24 mouse cellular contexts compared by ENCODE assay signal in genomic region chr5:146647628-146648380, GRCm38 (mm10).
DNase-seq lines count a peak whose midpoint lies in the region; ATAC-seq and TF ChIP-seq lines count a peak whose summit lies in the region.
"Had no signal": no experiment of that assay in that cellular context is flagged by ENCODE, and none has a peak within 500 bp of the region (broad histone marks: within the 10 kb centered on the region; RNA-seq: fewer than 3 reads in every experiment).

No protein-coding gene starts in this region.

- no peak overlapping the region for H3K9ac ChIP-seq in forebrain, embryonic 12.5 days
- H3K9ac ChIP-seq in forebrain, embryonic 16.5 days (replicated peaks; ENCODE audit: low read depth, low read length) = no peak overlapping the region
- no peak overlapping the region for H3K9ac ChIP-seq in midbrain, embryonic 13.5 days (replicated peaks)
- no peak overlapping the region for H3K9ac ChIP-seq in midbrain, embryonic 16.5 days (ENCODE audit: low read depth, low read length)
- H3K9ac ChIP-seq in intestine, postnatal 0 days (ENCODE audit: low read depth, low read length) = no peak overlapping the region
- H3K9ac ChIP-seq: liver, embryonic 14.5 days; lung, embryonic 15.5 days; neural tube, embryonic 12.5 days had no signal

- no peaks in the 10 kb centered on the region for H3K27me3 ChIP-seq in forebrain, embryonic 12.5 days
- H3K27me3 ChIP-seq in forebrain, embryonic 16.5 days (replicated peaks; ENCODE audit: control insufficient read depth, insufficient read depth, low read length) = no peaks in the 10 kb centered on the region
- H3K27me3 ChIP-seq in midbrain, embryonic 13.5 days = no peaks in the 10 kb centered on the region
- no peaks in the 10 kb centered on the region; the same call in 1 of the 2 replicates for H3K27me3 ChIP-seq in midbrain, embryonic 16.5 days (ENCODE audit: control insufficient read depth, insufficient read depth, low read depth, low read length)
- H3K27me3 ChIP-seq in intestine, postnatal 0 days (replicated peaks; ENCODE audit: control insufficient read depth, insufficient read depth, low read length) = no peaks in the 10 kb centered on the region
- H3K27me3 ChIP-seq: lung, embryonic 15.5 days; megakaryocyte, embryonic 14.5 days; neural tube, embryonic 12.5 days had no signal

- no peaks in the 10 kb centered on the region for H3K36me3 ChIP-seq in forebrain, embryonic 12.5 days (replicated peaks)
- no peaks in the 10 kb centered on the region for H3K36me3 ChIP-seq in forebrain, embryonic 16.5 days (ENCODE audit: control insufficient read depth, insufficient read depth)
- H3K36me3 ChIP-seq in midbrain, embryonic 13.5 days = no peaks in the 10 kb centered on the region
- H3K36me3 ChIP-seq in midbrain, embryonic 16.5 days (ENCODE audit: control insufficient read depth, insufficient read depth, low read length) = no peaks in the 10 kb centered on the region
- no peaks in the 10 kb centered on the region for H3K36me3 ChIP-seq in intestine, postnatal 0 days (ENCODE audit: control insufficient read depth, insufficient read depth)
- H3K36me3 ChIP-seq: heart, embryonic 10.5 days; lung, embryonic 15.5 days; neural tube, embryonic 12.5 days had no signal

- peak; percentile 27 for DNase-seq in kidney, adult 9 months
- DNase-seq in kidney, postnatal 10 days = no peak
- no peak for DNase-seq in right cerebral cortex, postnatal 14 days
- DNase-seq: adrenal gland, postnatal 10 days; cerebellum, adult 2 months; cerebellum, postnatal 36 days; embryo, embryonic 11 days; gastrocnemius, postnatal 10 days; heart, postnatal 4 days; lung, postnatal 36 days; thymus, adult 18-20 months; thymus, postnatal 36 days had no signal

- H3K9me3 ChIP-seq in forebrain, embryonic 12.5 days = no peaks in the 10 kb centered on the region
- H3K9me3 ChIP-seq in forebrain, embryonic 16.5 days (ENCODE audit: control insufficient read depth, low read length) = no peaks in the 10 kb centered on the region
- no peaks in the 10 kb centered on the region for H3K9me3 ChIP-seq in midbrain, embryonic 13.5 days
- H3K9me3 ChIP-seq in midbrain, embryonic 16.5 days (replicated peaks; ENCODE audit: control insufficient read depth, low read length, poor library complexity, severe bottlenecking) = no peaks in the 10 kb centered on the region
- no peaks in the 10 kb centered on the region for H3K9me3 ChIP-seq in intestine, postnatal 0 days (ENCODE audit: control insufficient read depth)
- H3K9me3 ChIP-seq: heart, embryonic 10.5 days; lung, embryonic 15.5 days; megakaryocyte, embryonic 14.5 days; neural tube, embryonic 12.5 days had no signal

- H3K4me3 ChIP-seq in forebrain, embryonic 12.5 days (replicated peaks) = no peak overlapping the region
- no peak overlapping the region for H3K4me3 ChIP-seq in forebrain, embryonic 16.5 days (replicated peaks; ENCODE audit: low read length)
- H3K4me3 ChIP-seq in midbrain, embryonic 13.5 days (replicated peaks) = no peak overlapping the region
- H3K4me3 ChIP-seq in midbrain, embryonic 16.5 days (ENCODE audit: low read depth, low read length) = no peak overlapping the region
- no peak overlapping the region for H3K4me3 ChIP-seq in intestine, postnatal 0 days (ENCODE audit: low read depth, low read length)
- H3K4me3 ChIP-seq: heart, embryonic 10.5 days; left cerebral cortex, adult 2 months; lung, embryonic 15.5 days; megakaryocyte, embryonic 14.5 days; neural tube, embryonic 12.5 days had no signal

- no peak overlapping the region for H3K4me2 ChIP-seq in forebrain, embryonic 12.5 days
- H3K4me2 ChIP-seq in forebrain, embryonic 16.5 days (ENCODE audit: low read length) = no peak overlapping the region
- no peak overlapping the region for H3K4me2 ChIP-seq in midbrain, embryonic 13.5 days (replicated peaks)
- no peak overlapping the region for H3K4me2 ChIP-seq in midbrain, embryonic 16.5 days (ENCODE audit: low read length)
- H3K4me2 ChIP-seq in intestine, postnatal 0 days (replicated peaks; ENCODE audit: low read depth) = 0 out of 2 replicates have a peak overlapping the region, but pooled peaks have one; percentile 17
- H3K4me2 ChIP-seq: lung, embryonic 15.5 days; neural tube, embryonic 12.5 days had no signal

- peak; percentile 76 for ATAC-seq in forebrain, embryonic 12.5 days (ENCODE audit: low FRiP score)
- no peak for ATAC-seq in forebrain, embryonic 16.5 days
- ATAC-seq in midbrain, embryonic 13.5 days = peak; percentile 63
- no peak for ATAC-seq in midbrain, embryonic 16.5 days
- ATAC-seq in intestine, postnatal 0 days = no peak
- ATAC-seq: hindbrain, postnatal 0 days had no signal

- TF ChIP-seq CTCF in intestine, postnatal 0 days (IDR thresholded peaks at IDR 0.05; ENCODE audit: low read depth) = no peak

- H3K27ac ChIP-seq in forebrain, embryonic 12.5 days = 0 out of 2 replicates have a peak overlapping the region, but pooled peaks have one; percentile 42
- H3K27ac ChIP-seq in forebrain, embryonic 16.5 days (ENCODE audit: low read length) = no peak overlapping the region
- no peak overlapping the region for H3K27ac ChIP-seq in midbrain, embryonic 13.5 days
- H3K27ac ChIP-seq in midbrain, embryonic 16.5 days (ENCODE audit: low read length) = no peak overlapping the region
- no peak overlapping the region for H3K27ac ChIP-seq in intestine, postnatal 0 days (ENCODE audit: low read depth, low read length)
- H3K27ac ChIP-seq: heart, embryonic 10.5 days; hindbrain, postnatal 0 days; left cerebral cortex, adult 2 months; liver, embryonic 14.5 days; lung, embryonic 15.5 days; neural tube, embryonic 12.5 days had no signal

- WGBS in forebrain, embryonic 12.5 days = 16% methylated on average over 11 of the region's 11 CpGs
- 9% methylated on average over 11 of the region's 11 CpGs for WGBS in forebrain, embryonic 16.5 days
- 25% methylated on average over 11 of the region's 11 CpGs for WGBS in midbrain, embryonic 13.5 days
- WGBS in midbrain, embryonic 16.5 days = 25% methylated on average over 11 of the region's 11 CpGs
- WGBS in intestine, postnatal 0 days = 31% methylated on average over 11 of the region's 11 CpGs

- peaks cover 13% of the 10 kb centered on the region for H3K4me1 ChIP-seq in forebrain, embryonic 12.5 days
- H3K4me1 ChIP-seq in forebrain, embryonic 16.5 days (replicated peaks; ENCODE audit: control insufficient read depth, insufficient read depth, low read length) = peaks cover 5% of the 10 kb centered on the region
- H3K4me1 ChIP-seq in midbrain, embryonic 13.5 days (replicated peaks) = peaks cover 9% of the 10 kb centered on the region
- H3K4me1 ChIP-seq in midbrain, embryonic 16.5 days (ENCODE audit: control insufficient read depth, insufficient read depth, low read length) = peaks cover 5% of the 10 kb centered on the region; the same call in 1 of the 2 replicates
- H3K4me1 ChIP-seq in intestine, postnatal 0 days (replicated peaks; ENCODE audit: control insufficient read depth, insufficient read depth, low read length) = no peaks in the 10 kb centered on the region
- H3K4me1 ChIP-seq: heart, embryonic 10.5 days; lung, embryonic 15.5 days had no signal

Comparison
In these comparisons a context has a peak if more than half of its experiments do, and no peak if none do; other contexts are left out.
1. ATAC-seq: peak in forebrain, embryonic 12.5 days (single experiment) and midbrain, embryonic 13.5 days (single experiment); none in forebrain, embryonic 16.5 days (single experiment), midbrain, embryonic 16.5 days (single experiment) and intestine, postnatal 0 days (single experiment).